In genomic region chr4:133022954-133023635, GRCm38 (mm10) we compare ENCODE assay signal across 10 mouse cellular contexts. TPM values are rescaled to one million over a fixed set of nuclear protein-coding genes. Genes with fewer than 3 reads are reported as not detected.
DNase-seq lines count a peak whose midpoint lies in the region; ATAC-seq lines count a peak whose summit lies in the region.
"Had no signal": no experiment of that assay in that cellular context is flagged by ENCODE, and none has a peak within 500 bp of the region (broad histone marks: within the 10 kb centered on the region; RNA-seq: fewer than 3 reads in every experiment).

No protein-coding gene starts in this region.

- WGBS in kidney, embryonic 15.5 days: 63% methylated on average over 14 of the region's 14 CpGs
- 68% methylated on average over 14 of the region's 14 CpGs for WGBS in kidney, embryonic 14.5 days
- WGBS in embryonic facial prominence, embryonic 13.5 days: 64% methylated on average over 14 of the region's 14 CpGs
- 9% methylated on average over 14 of the region's 14 CpGs for WGBS in forebrain, embryonic 16.5 days
- WGBS in midbrain, embryonic 16.5 days: 15% methylated on average over 14 of the region's 14 CpGs
- 71% methylated on average over 14 of the region's 14 CpGs for WGBS in intestine, embryonic 15.5 days

- no peak overlapping the region for H3K4me3 ChIP-seq in kidney, embryonic 15.5 days (replicated peaks)
- no peak overlapping the region for H3K4me3 ChIP-seq in kidney, embryonic 14.5 days (ENCODE audit: low read length)
- H3K4me3 ChIP-seq in embryonic facial prominence, embryonic 13.5 days: no peak overlapping the region
- H3K4me3 ChIP-seq in forebrain, embryonic 16.5 days (replicated peaks; ENCODE audit: low read length): no peak overlapping the region
- H3K4me3 ChIP-seq in midbrain, embryonic 16.5 days (ENCODE audit: low read depth, low read length): no peak overlapping the region; the same call in 1 of the 2 replicates
- H3K4me3 ChIP-seq in intestine, embryonic 15.5 days (replicated peaks): no peak overlapping the region

- peaks cover 95% of the 10 kb centered on the region for H3K4me1 ChIP-seq in kidney, embryonic 15.5 days
- peaks cover 84% of the 10 kb centered on the region for H3K4me1 ChIP-seq in kidney, embryonic 14.5 days (ENCODE audit: control insufficient read depth, insufficient read depth, low read length)
- H3K4me1 ChIP-seq in embryonic facial prominence, embryonic 13.5 days: peaks cover 99% of the 10 kb centered on the region
- H3K4me1 ChIP-seq in forebrain, embryonic 16.5 days (replicated peaks; ENCODE audit: control insufficient read depth, insufficient read depth, low read length): peaks cover 78% of the 10 kb centered on the region
- peaks cover 88% of the 10 kb centered on the region for H3K4me1 ChIP-seq in midbrain, embryonic 16.5 days (ENCODE audit: control insufficient read depth, insufficient read depth, low read length)
- peaks cover 79% of the 10 kb centered on the region for H3K4me1 ChIP-seq in intestine, embryonic 15.5 days (replicated peaks)

- no peak overlapping the region for H3K9ac ChIP-seq in kidney, embryonic 15.5 days
- no peak overlapping the region for H3K9ac ChIP-seq in kidney, embryonic 14.5 days (ENCODE audit: low read depth, low read length)
- no peak overlapping the region for H3K9ac ChIP-seq in embryonic facial prominence, embryonic 13.5 days
- H3K9ac ChIP-seq in forebrain, embryonic 16.5 days (replicated peaks; ENCODE audit: low read depth, low read length): 0 out of 2 replicates have a peak overlapping the region, but pooled peaks have one; percentile 12
- peak overlapping the region; percentile 60 for H3K9ac ChIP-seq in midbrain, embryonic 16.5 days (ENCODE audit: low read depth, low read length)
- no peak overlapping the region for H3K9ac ChIP-seq in intestine, embryonic 15.5 days
- H3K9ac ChIP-seq: liver, embryonic 14.5 days had no signal

- DNase-seq in Muller cell, postnatal 12 days (ENCODE audit: inconsistent ontology term): no peak

- H3K27ac ChIP-seq in kidney, embryonic 15.5 days: peak overlapping the region; percentile 84; the same call in 1 of the 2 replicates
- no peak overlapping the region; the same call in 1 of the 2 replicates for H3K27ac ChIP-seq in kidney, embryonic 14.5 days (ENCODE audit: low read depth, low read length)
- H3K27ac ChIP-seq in embryonic facial prominence, embryonic 13.5 days: peak overlapping the region; percentile 85; the same call in 1 of the 2 replicates
- peak overlapping the region; percentile 65; the same call in 1 of the 2 replicates for H3K27ac ChIP-seq in forebrain, embryonic 16.5 days (ENCODE audit: low read length)
- H3K27ac ChIP-seq in midbrain, embryonic 16.5 days (ENCODE audit: low read length): peak overlapping the region; percentile 72
- H3K27ac ChIP-seq in intestine, embryonic 15.5 days: no peak overlapping the region
- H3K27ac ChIP-seq: liver, embryonic 14.5 days had no signal

- no peak for ATAC-seq in kidney, embryonic 15.5 days (replicated peaks; ENCODE audit: low FRiP score)
- no peak for ATAC-seq in kidney, embryonic 14.5 days (ENCODE audit: low FRiP score, low TSS enrichment)
- ATAC-seq in embryonic facial prominence, embryonic 13.5 days (ENCODE audit: insufficient number of reproducible peaks, insufficient read depth, low FRiP score, low TSS enrichment, low read depth): no peak
- ATAC-seq in forebrain, embryonic 16.5 days: peak; percentile 57
- peak; percentile 44 for ATAC-seq in midbrain, embryonic 16.5 days
- no peak for ATAC-seq in intestine, embryonic 15.5 days
- no peak for ATAC-seq in activated CD4-positive, CD25-positive, alpha-beta regulatory T cell, adult 4 months

- H3K36me3 ChIP-seq in kidney, embryonic 15.5 days: peaks cover 10% of the 10 kb centered on the region; the same call in 1 of the 2 replicates
- peaks cover 14% of the 10 kb centered on the region; the same call in 1 of the 2 replicates for H3K36me3 ChIP-seq in kidney, embryonic 14.5 days (ENCODE audit: control insufficient read depth, insufficient read depth, low read length)
- peaks cover 9% of the 10 kb centered on the region; the same call in 1 of the 2 replicates for H3K36me3 ChIP-seq in embryonic facial prominence, embryonic 13.5 days
- H3K36me3 ChIP-seq in forebrain, embryonic 16.5 days (ENCODE audit: control insufficient read depth, insufficient read depth): no peaks in the 10 kb centered on the region; the same call in 1 of the 2 replicates
- peaks cover 3% of the 10 kb centered on the region; the same call in 1 of the 2 replicates for H3K36me3 ChIP-seq in midbrain, embryonic 16.5 days (ENCODE audit: control insufficient read depth, insufficient read depth, low read length)
- no peaks in the 10 kb centered on the region for H3K36me3 ChIP-seq in intestine, embryonic 15.5 days

- no peaks in the 10 kb centered on the region for H3K9me3 ChIP-seq in kidney, embryonic 15.5 days (replicated peaks)
- no peaks in the 10 kb centered on the region for H3K9me3 ChIP-seq in kidney, embryonic 14.5 days (ENCODE audit: control insufficient read depth, low read length)
- no peaks in the 10 kb centered on the region for H3K9me3 ChIP-seq in embryonic facial prominence, embryonic 13.5 days
- H3K9me3 ChIP-seq in forebrain, embryonic 16.5 days (ENCODE audit: control insufficient read depth, low read length): no peaks in the 10 kb centered on the region
- no peaks in the 10 kb centered on the region for H3K9me3 ChIP-seq in midbrain, embryonic 16.5 days (replicated peaks; ENCODE audit: control insufficient read depth, low read length, poor library complexity, severe bottlenecking)
- H3K9me3 ChIP-seq in intestine, embryonic 15.5 days: no peaks in the 10 kb centered on the region
- H3K9me3 ChIP-seq: G1E had no signal

- H3K4me2 ChIP-seq in kidney, embryonic 15.5 days: no peak overlapping the region
- no peak overlapping the region for H3K4me2 ChIP-seq in kidney, embryonic 14.5 days (replicated peaks; ENCODE audit: low read depth, low read length)
- no peak overlapping the region for H3K4me2 ChIP-seq in embryonic facial prominence, embryonic 13.5 days
- H3K4me2 ChIP-seq in forebrain, embryonic 16.5 days (ENCODE audit: low read length): peak overlapping the region; percentile 48
- peak overlapping the region; percentile 51 for H3K4me2 ChIP-seq in midbrain, embryonic 16.5 days (ENCODE audit: low read length)
- H3K4me2 ChIP-seq in intestine, embryonic 15.5 days (replicated peaks): no peak overlapping the region

- H3K27me3 ChIP-seq in kidney, embryonic 15.5 days: no peaks in the 10 kb centered on the region
- H3K27me3 ChIP-seq in kidney, embryonic 14.5 days (ENCODE audit: control insufficient read depth, insufficient read depth, low read length): no peaks in the 10 kb centered on the region
- H3K27me3 ChIP-seq in embryonic facial prominence, embryonic 13.5 days: no peaks in the 10 kb centered on the region
- no peaks in the 10 kb centered on the region for H3K27me3 ChIP-seq in forebrain, embryonic 16.5 days (replicated peaks; ENCODE audit: control insufficient read depth, insufficient read depth, low read length)
- no peaks in the 10 kb centered on the region for H3K27me3 ChIP-seq in midbrain, embryonic 16.5 days (ENCODE audit: control insufficient read depth, insufficient read depth, low read depth, low read length)
- H3K27me3 ChIP-seq in intestine, embryonic 15.5 days (replicated peaks): no peaks in the 10 kb centered on the region

RNA-seq across cellular contexts. Expression of gene Ahdc1, which starts 12.0 kb away (rescaled TPM):
- polyA plus RNA-seq in kidney, embryonic 15.5 days (2015; fragmentation: Nextera tagmentation; extraction: Ambion mirVana): 7.4 and 10.1 TPM in 2 replicates
- polyA plus RNA-seq in kidney, embryonic 14.5 days (2014; fragmentation: Nextera tagmentation; extraction: Ambion mirVana): 11.3 and 12.1 TPM in 2 replicates
- 12.8 and 14.3 TPM in 2 replicates for polyA plus RNA-seq in embryonic facial prominence, embryonic 13.5 days (2015; fragmentation: Nextera tagmentation; extraction: Ambion mirVana)
- polyA plus RNA-seq in forebrain, embryonic 16.5 days (2015; fragmentation: Nextera tagmentation; extraction: Ambion mirVana): 13.0 and 13.7 TPM in 2 replicates
- polyA plus RNA-seq in midbrain, embryonic 16.5 days (2015; fragmentation: Nextera tagmentation; extraction: Ambion mirVana): 11.2 and 12.5 TPM in 2 replicates
- polyA plus RNA-seq in intestine, embryonic 15.5 days (2015; fragmentation: Nextera tagmentation; extraction: Ambion mirVana): 5.4 and 6.3 TPM in 2 replicates
- polyA plus RNA-seq in activated CD4-positive, CD25-positive, alpha-beta regulatory T cell, adult 4 months (2017; shearing (Covaris generic)): 1 to 10 TPM; 2.1 TPM

RNA-seq across cellular contexts. Expression of gene Fgr, which starts 49.2 kb away (rescaled TPM):
- polyA plus RNA-seq in kidney, embryonic 15.5 days (2015; fragmentation: Nextera tagmentation; extraction: Ambion mirVana): 0.63 and 0.81 TPM in 2 replicates
- polyA plus RNA-seq in kidney, embryonic 14.5 days (2014; fragmentation: Nextera tagmentation; extraction: Ambion mirVana): 0.23 and 0.45 TPM in 2 replicates
- polyA plus RNA-seq in embryonic facial prominence, embryonic 13.5 days (2015; fragmentation: Nextera tagmentation; extraction: Ambion mirVana): 0.10 and 0.28 TPM in 2 replicates
- polyA plus RNA-seq in forebrain, embryonic 16.5 days (2015; fragmentation: Nextera tagmentation; extraction: Ambion mirVana): not detected in 2 replicates
- polyA plus RNA-seq in midbrain, embryonic 16.5 days (2015; fragmentation: Nextera tagmentation; extraction: Ambion mirVana): 0.05 TPM in 1 of 2 replicates, not detected in the other
- polyA plus RNA-seq in intestine, embryonic 15.5 days (2015; fragmentation: Nextera tagmentation; extraction: Ambion mirVana): 2.3 and 3.7 TPM in 2 replicates
- 1 to 10 TPM; 4.2 TPM for polyA plus RNA-seq in activated CD4-positive, CD25-positive, alpha-beta regulatory T cell, adult 4 months (2017; shearing (Covaris generic))
- polyA plus RNA-seq: G1E had no signal

Comparison
In these comparisons a context has a peak if more than half of its experiments do, and no peak if none do; other contexts are left out.
1. H3K27ac ChIP-seq: peak in kidney, embryonic 15.5 days (single experiment), embryonic facial prominence, embryonic 13.5 days (single experiment), forebrain, embryonic 16.5 days (single experiment) and midbrain, embryonic 16.5 days (single experiment); none in kidney, embryonic 14.5 days (single experiment) and intestine, embryonic 15.5 days (single experiment).
2. ATAC-seq: peak in forebrain, embryonic 16.5 days (single experiment) and midbrain, embryonic 16.5 days (single experiment); none in kidney, embryonic 15.5 days (single experiment), kidney, embryonic 14.5 days (single experiment), embryonic facial prominence, embryonic 13.5 days (single experiment), intestine, embryonic 15.5 days (single experiment) and activated CD4-positive, CD25-positive, alpha-beta regulatory T cell, adult 4 months (single experiment).
3. H3K4me2 ChIP-seq: peak in forebrain, embryonic 16.5 days (single experiment) and midbrain, embryonic 16.5 days (single experiment); none in kidney, embryonic 15.5 days (single experiment), kidney, embryonic 14.5 days (single experiment), embryonic facial prominence, embryonic 13.5 days (single experiment) and intestine, embryonic 15.5 days (single experiment).
4. H3K9ac ChIP-seq: peak in forebrain, embryonic 16.5 days (single experiment) and midbrain, embryonic 16.5 days (single experiment); none in kidney, embryonic 15.5 days (single experiment), kidney, embryonic 14.5 days (single experiment), embryonic facial prominence, embryonic 13.5 days (single experiment) and intestine, embryonic 15.5 days (single experiment).